Mouse (Mus musculus) adrenal gland, postnatal 14 days (tissue): Measurements from ENCODE around the gene Lin37. TPM values are rescaled to one million over a fixed set of nuclear protein-coding genes. Genes with fewer than 3 reads are reported as not detected.

Experiments used
- DNase-seq: peaks from one replicate; pipeline ENCODE4 v3.0.0; 2021; ENCODE audit warnings: mixed read lengths
- microRNA-seq, 2 experiments: library from miRNA; unstranded; fragments of <30 nt; microRNA quantifications; one replicate each; pipeline ENCODE4 v1.2.0; 2021
- total RNA-seq: library from RNA; stranded (reverse); gene quantifications from 2 replicates; pipeline ENCODE4 v1.2.3, GENCODE M21; 2021

The Lin37 gene
- total RNA-seq, 1 experiment from 2014 or later = 46.3 TPM

DNA sequence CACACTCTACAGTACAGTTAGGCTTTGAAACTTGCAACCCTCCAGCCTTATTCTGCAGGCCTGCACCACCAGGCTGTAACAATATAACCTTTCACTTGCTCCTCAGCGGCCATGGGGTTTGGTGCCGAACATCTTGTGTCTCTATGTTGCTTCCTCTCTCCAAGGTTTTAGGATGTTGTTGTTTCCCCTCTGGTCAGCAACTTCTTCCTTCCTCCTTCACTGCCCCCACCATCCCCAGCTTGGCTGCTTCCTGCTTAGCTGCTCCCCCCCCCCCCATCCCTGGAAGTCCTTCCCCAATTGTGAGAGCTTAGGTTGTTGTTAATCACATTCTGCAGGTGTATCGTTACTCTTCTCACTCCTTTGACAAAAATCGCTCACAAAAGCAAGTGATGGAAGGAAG is 51.6 kb downstream of the Lin37 start:
- DNase-seq = no peak

Small RNA genes lying within 50 kb of the gene (microRNA-seq; reads per million reads assigned to microRNA genes)
- gene Gm38670 (1.1 to 2.6 reads per million in 2 experiments), gene Mir3569 (0 to 0.43 reads per million in 2 experiments)

Other genes starting within 250 kb of the Lin37 start
- gene Syne4, start 245.0 kb downstream of the Lin37 start, total RNA-seq = 23.5 and 30.2 TPM in 2 replicates
- gene E130208F15Rik, start 238.1 kb downstream of the Lin37 start, total RNA-seq = 2.2 and 3.6 TPM in 2 replicates
- gene Sdhaf1, start 235.9 kb downstream of the Lin37 start, total RNA-seq = 15.0 and 19.6 TPM in 2 replicates
- 15.6 and 16.2 TPM in 2 replicates for gene Lrfn3, start 197.1 kb downstream of the Lin37 start, total RNA-seq
- gene Tyrobp, start 146.1 kb downstream of the Lin37 start, total RNA-seq = 19.9 and 30.9 TPM in 2 replicates
- 7.1 TPM in 1 of 2 replicates, not detected in the other for gene Hcst, start 140.0 kb downstream of the Lin37 start, total RNA-seq
- 2.8 and 3.9 TPM in 2 replicates for gene Nfkbid, start 138.1 kb downstream of the Lin37 start, total RNA-seq
- 21.3 and 28.3 TPM in 2 replicates for gene Aplp1, start 114.3 kb downstream of the Lin37 start, total RNA-seq
- not detected in 2 replicates for gene Kirrel2, start 102.1 kb downstream of the Lin37 start, total RNA-seq
- 0.11 TPM in 1 of 2 replicates, not detected in the other for gene Nphs1, start 101.5 kb downstream of the Lin37 start, total RNA-seq
- 2.6 and 33.4 TPM in 2 replicates for gene Prodh2, start 66.2 kb downstream of the Lin37 start, total RNA-seq
- 8.3 and 8.9 TPM in 2 replicates for gene Arhgap33, start 24.8 kb downstream of the Lin37 start, total RNA-seq
- gene Hspb6, start 7.7 kb downstream of the Lin37 start, total RNA-seq = 24.2 and 29.4 TPM in 2 replicates
- gene Proser3, start 7.5 kb downstream of the Lin37 start, total RNA-seq = 7.6 and 9.2 TPM in 2 replicates
- gene U2af1l4, start 3.5 kb upstream of the Lin37 start, total RNA-seq = 60.3 and 66.8 TPM in 2 replicates
- gene Gm49396, start 3.5 kb upstream of the Lin37 start, total RNA-seq = 3.8 and 4.6 TPM in 2 replicates
- gene Psenen, start 3.8 kb upstream of the Lin37 start, total RNA-seq = 117 and 125 TPM in 2 replicates
- 5.1 and 7.8 TPM in 2 replicates for gene Igflr1, start 5.6 kb upstream of the Lin37 start, total RNA-seq
- 45.7 and 54.0 TPM in 2 replicates for gene Kmt2b, start 28.9 kb upstream of the Lin37 start, total RNA-seq
- gene Zbtb32, start 39.1 kb upstream of the Lin37 start, total RNA-seq = 0.85 and 1.1 TPM in 2 replicates
- gene Upk1a, start 53.0 kb upstream of the Lin37 start, total RNA-seq = 0.22 and 0.45 TPM in 2 replicates
- gene Cox6b1, start 66.3 kb upstream of the Lin37 start, total RNA-seq = 3,197 and 3,382 TPM in 2 replicates
- not detected in 2 replicates for gene Etv2, start 76.0 kb upstream of the Lin37 start, total RNA-seq
- gene Rbm42, start 90.5 kb upstream of the Lin37 start, total RNA-seq = 78.2 and 81.2 TPM in 2 replicates
- gene Haus5, start 105.2 kb upstream of the Lin37 start, total RNA-seq = 10.4 and 11.9 TPM in 2 replicates
- gene Pmis2, start 111.8 kb upstream of the Lin37 start, total RNA-seq = not detected in 2 replicates
- 1.4 and 3.4 TPM in 2 replicates for gene 2200002J24Rik, start 139.1 kb upstream of the Lin37 start, total RNA-seq
- 3.0 TPM in 2 replicates for gene Atp4a, start 152.4 kb upstream of the Lin37 start, total RNA-seq
- gene Tmem147, start 169.7 kb upstream of the Lin37 start, total RNA-seq = 215 and 242 TPM in 2 replicates
- gene Gapdhs, start 183.8 kb upstream of the Lin37 start, total RNA-seq = not detected in 2 replicates
- gene Sbsn, start 191.6 kb upstream of the Lin37 start, total RNA-seq = 76.3 and 82.7 TPM in 2 replicates
- 2.2 and 3.5 TPM in 2 replicates for gene Dmkn, start 203.9 kb upstream of the Lin37 start, total RNA-seq
- gene Krtdap, start 228.1 kb upstream of the Lin37 start, total RNA-seq = 1.3 and 2.1 TPM in 2 replicates